Mouse (Mus musculus): ENCODE data around the gene Ric3.

DNA sequence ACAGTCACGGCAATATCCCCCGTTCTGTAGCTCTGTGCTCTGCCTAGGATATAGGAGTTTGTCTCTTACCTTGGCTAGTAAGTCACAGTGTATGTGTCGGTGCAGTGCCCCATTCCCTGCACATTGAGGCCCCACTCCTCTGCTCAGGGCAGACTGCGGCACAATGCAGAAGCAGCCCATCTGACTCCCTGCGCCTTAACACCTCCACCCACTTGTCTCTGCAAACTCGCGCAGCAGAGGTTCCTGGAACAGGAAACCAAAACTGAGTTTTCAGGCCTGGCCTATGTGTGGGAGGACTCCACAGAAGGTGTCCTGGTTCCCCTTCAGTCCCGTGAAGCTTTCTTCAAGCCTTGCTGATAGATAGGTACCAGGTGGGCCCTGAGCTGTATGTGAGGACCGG, 91.9 kb downstream of the Ric3 start:
- TF ChIP-seq POLR2A (IDR thresholded peaks at IDR 0.05; ENCODE audit: borderline replicate concordance, control insufficient read depth, low read depth, low read length) (no peak), CTCF (IDR thresholded peaks at IDR 0.05; ENCODE audit: control insufficient read depth, insufficient read depth, low read length) (no peak)
